Mouse (Mus musculus) adrenal gland, adult 2 months (tissue): Measurements from ENCODE around the gene Bicral. TPM values are rescaled to one million over a fixed set of nuclear protein-coding genes. Genes with fewer than 3 reads are reported as not detected.
A peak's percentile ranks its signal among the peaks of the same experiment; 100 is the strongest.

Source experiments
- DNase-seq: peaks from one replicate; pipeline ENCODE4 v3.0.0; 2021
- polyA plus RNA-seq: library from polyadenylated mRNA; depleted of rRNA; stranded (reverse); fragments of >200 nt; gene quantifications from 2 replicates; pipeline ENCODE4 v1.2.3, GENCODE M21; 2012
- total RNA-seq, 2 experiments: library from RNA; stranded (reverse); gene quantifications; 2 replicates each; pipeline ENCODE4 v1.2.3; 2021

The Bicral gene
- total and polyA plus RNA-seq, 3 experiments = 7.7 to 25.1 (median 22.6) TPM

DNA sequence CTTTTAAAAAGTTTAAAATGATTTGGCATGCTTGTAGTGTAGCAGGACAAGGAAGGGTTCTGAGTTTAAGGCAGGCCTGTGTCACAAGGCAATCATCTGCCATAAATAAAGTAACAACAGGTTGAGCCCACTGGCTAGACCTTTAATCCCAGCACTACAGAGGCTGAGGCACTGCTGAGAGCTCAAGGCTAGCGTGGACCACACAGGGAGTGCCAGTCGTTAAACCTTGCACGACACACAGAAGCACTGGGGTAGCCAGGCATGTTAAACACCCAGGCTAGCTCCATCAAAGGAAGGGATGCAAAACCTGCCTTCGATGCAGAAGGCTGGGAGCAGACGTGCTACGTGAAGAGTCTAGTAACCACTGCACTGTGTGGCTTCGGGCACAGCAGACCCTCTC is 14.6 kb downstream of the Bicral start:
- DNase-seq = no peak

DNA sequence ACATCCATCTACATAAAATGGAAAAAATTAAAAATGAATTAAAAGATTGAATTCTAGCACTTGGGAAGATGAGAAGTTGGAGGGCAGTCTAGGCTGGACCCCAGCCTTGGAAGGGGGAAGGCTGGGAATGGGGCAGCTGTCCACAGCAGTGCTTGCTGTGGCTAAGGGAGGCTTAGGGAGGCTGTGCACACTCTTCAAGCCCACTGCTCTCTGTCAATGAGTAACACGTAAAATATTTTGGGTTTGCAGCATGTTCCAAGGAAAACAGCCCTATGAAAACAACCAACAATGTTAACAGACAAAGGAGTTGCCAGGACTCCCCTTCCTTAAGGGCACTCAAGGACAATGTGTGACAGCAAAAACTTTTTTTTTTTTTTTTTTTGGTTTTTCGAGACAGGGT is 15.3 kb downstream of the Bicral start:
- no peak for DNase-seq

GRCm38 (mm10) chr17:46840304-46841010 is 17.8 kb downstream of the Bicral start:
- no peak for DNase-seq

GRCm38 (mm10) chr17:46838396-46838920 is 19.8 kb downstream of the Bicral start:
- no peak for DNase-seq

DNA sequence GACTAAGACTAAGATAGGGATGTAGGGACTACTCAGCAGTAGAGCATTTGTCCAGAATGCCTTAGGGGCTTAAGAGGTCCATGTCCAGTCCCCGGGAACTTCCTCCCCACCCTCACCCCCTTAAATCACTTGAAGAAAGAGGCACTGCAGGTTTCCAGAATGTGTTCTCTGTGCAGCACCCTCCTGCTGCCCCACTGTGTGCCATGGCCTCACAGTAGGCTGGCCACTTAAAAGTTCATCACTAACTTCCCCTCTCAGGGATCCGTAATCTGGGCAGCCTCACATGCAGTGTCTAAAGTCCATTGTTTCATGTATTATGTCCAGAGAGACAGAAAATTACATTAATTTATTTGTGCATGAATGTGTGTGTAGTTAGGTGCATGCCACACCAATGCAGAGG is 20.4 kb downstream of the Bicral start:
- no peak for DNase-seq

GRCm38 (mm10) chr17:46835093-46835715 is 23.1 kb downstream of the Bicral start:
- no peak for DNase-seq

GRCm38 (mm10) chr17:46832981-46833305 is 25.3 kb downstream of the Bicral start:
- no peak for DNase-seq

DNA sequence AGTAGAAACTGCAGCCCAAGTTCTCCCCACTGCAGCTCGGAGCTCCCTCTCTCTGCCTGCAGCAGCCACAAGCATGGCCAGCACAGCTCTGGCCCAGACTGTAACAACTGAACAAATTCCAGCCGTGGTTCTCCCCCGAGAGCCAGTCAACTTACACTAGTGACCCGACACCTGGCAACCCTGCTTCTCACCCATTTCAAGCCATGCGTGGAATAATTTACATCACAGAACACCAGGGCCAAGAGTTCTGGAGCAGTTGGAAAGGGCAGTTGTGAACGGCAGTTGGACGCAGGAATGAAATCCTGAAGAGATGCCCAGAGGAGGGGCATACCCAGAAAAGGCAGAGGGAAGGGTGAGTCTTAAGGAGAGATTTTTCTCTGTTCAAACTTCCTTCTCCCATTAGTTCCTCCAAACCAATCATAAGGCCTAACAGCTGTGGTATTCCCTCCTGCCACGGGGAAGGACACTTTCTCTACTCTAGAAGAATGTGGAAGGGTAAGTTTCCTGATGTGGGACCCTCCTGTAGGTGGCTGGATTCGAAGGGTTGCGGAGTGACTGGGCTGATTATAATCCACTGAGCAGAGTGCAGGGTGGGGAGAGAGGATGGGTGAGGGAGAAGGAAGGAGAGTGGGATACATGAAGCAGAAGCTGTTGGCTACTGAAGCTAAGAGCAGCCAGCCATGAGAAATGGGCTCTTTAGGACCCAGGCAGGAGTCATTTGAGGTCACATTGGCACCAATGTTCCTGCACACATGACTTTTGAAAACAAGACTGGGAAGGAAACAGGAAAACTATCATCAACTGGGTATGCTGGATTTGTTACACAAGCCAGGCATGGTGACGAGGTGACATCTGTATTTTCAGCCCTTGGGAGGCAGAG is 25.9 kb downstream of the Bicral start:
- DNase-seq = peak; percentile 36

- no peak for DNase-seq
Observed at GRCm38 (mm10) chr17:46829856-46830535, 28.3 kb downstream of the Bicral start.

DNA sequence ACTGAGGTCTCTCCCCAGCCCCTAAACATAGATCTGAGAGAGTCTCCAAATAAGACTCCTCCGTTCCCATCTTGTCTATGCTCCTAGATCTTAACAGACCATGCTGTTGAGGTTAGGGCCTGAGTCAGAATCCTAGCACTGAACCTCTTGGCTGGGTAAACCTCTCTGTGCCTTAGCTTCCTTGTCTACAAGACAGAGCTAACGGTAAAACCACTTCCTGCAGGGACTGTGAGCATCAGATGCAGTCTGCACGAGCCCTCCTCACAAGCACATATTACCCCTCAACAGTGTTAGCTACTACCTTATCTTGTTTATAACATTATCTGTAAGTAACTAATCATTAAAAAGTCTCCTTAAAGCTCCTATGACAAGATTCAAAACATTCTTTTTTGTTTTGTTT is 29.3 kb downstream of the Bicral start:
- no peak for DNase-seq

- DNase-seq = no peak
Observed at GRCm38 (mm10) chr17:46823091-46823490, 35.2 kb downstream of the Bicral start.

DNA sequence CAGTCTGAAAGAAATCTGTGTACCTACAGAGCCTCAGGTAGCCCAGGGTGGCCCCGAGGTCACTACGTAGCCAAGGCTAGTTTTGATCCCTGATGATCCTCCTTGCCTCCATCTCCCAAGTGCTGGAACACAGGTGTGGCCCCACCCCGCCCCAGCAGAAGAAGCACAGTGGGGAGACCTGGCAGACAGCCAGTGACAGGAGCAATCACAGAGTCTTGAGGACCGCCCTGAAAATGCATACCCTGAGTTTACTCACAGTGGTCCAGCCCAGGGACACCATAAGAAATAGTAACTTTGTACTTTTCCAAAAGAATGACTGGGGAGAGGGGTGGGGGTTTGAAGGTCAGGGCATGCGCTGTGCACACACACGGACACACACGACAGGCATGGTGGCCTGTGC is 37.7 kb downstream of the Bicral start:
- no peak for DNase-seq

DNA sequence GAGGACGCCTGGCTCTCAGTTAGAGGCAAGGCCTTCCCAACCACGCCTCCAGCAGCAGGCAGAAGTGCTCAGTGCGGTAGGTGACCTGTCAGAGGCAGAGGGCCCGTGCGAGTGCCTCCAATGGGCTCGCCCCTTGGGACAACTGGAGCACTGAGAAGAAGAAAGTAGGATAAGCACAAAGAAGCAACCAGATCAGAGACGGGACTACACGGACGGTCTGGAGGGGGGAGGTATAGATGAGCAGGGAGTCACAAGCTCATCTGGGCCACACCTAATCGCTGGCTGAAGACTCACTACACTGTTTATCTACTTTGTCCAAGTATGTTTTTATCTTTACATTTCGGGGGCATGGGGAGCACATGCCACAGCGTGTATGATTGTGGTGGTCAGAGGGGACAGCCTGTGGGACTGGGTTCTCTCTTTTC is 40.5 kb downstream of the Bicral start:
- DNase-seq = no peak

- no peak for DNase-seq
Observed at GRCm38 (mm10) chr17:46816306-46816705, 42.0 kb downstream of the Bicral start.

GRCm38 (mm10) chr17:46814497-46814896 is 43.8 kb downstream of the Bicral start:
- DNase-seq = no peak

DNA sequence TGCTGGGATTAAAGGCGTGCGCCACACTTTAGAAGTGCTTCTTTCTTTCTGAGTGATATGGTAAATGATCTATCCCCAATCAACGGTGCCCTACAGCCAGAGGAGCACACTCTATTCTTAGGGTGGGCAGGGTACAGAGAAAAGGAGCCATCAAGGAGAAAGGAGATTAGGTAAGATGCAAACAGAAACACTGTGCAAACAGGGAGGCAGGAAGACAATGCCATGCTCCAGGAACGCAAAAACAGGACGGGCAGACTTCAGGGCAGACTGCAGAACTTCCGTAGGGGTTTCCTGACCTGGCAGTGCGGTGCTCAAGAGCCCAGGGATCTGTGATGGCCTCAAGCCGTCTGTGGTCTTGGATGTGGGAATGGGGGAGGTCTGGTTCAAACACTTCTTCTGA is 44.6 kb downstream of the Bicral start:
- DNase-seq = no peak

DNA sequence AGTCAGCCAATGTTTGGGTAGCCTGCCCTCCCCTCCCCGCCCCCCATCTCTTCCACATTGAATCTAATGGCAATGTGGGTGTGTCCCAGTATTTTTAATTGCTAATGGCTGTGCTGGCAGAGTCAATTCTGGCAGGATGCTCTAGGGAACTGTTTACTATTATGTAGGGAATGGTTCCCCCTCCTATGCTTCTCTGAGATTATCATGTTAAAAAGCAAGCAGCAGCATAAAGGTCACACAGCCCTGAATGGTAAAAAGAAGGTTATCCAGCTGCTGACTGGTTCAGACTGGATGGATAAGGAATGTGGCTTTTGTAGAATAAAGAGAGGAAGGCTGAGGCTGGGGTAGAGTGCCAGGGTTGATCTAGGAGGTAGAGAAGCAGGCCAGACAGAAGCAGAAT is 45.8 kb downstream of the Bicral start:
- DNase-seq = no peak

- DNase-seq = no peak
Observed at GRCm38 (mm10) chr17:46810672-46811071, 47.6 kb downstream of the Bicral start.

DNA sequence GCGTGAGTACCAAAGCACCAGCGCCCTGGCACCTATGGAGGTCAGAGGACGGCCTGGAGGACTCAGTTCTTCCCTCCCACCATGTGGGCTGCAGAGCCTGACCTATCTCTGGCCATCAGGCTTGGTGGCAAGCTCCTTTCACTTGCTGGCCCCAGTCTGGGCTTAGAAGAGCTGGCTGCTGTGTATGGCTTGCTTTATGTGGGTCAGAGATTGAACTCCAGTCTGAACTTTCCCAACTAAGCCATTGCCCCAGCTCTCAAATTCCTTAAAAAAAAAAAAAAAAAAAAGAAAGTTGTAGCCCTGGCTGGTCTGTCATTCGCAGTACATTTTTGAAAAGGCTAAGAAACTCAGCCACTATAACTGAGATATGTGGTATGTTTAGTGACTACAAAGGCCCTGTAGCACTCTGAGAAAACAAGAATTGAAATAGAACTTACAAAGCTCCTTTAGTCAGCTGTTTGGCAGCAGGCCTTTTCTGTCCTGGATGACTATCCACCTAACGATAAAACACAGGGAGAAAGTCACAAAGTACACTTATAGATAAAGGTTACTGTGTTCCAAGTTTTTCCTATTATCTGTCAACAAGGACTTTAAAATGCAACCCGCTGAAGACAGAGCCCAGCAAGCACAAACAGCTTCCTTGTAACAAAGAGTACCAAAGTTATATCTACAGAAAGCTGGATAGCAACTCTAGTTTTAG is 49.0 kb downstream of the Bicral start:
- DNase-seq = no peak

DNA sequence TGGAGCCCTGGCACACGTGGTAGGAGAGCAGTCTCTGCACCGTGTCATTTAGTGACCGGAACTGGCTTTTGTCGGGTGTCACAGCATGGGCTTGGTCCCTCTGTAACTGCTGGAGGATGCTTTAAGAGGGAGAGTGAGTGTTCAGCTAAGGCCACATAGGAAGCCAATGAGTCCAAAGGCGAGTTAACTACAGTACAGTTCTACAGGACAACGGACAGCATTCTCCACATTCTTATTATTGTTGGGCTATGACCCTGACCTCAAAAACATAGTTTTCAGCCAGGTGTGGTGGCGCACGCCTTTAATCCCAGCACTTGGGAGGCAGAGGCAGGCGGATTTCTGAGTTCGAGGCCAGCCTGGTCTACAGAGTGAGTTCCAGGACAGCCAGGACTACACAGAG is 49.9 kb downstream of the Bicral start:
- no peak for DNase-seq

DNA sequence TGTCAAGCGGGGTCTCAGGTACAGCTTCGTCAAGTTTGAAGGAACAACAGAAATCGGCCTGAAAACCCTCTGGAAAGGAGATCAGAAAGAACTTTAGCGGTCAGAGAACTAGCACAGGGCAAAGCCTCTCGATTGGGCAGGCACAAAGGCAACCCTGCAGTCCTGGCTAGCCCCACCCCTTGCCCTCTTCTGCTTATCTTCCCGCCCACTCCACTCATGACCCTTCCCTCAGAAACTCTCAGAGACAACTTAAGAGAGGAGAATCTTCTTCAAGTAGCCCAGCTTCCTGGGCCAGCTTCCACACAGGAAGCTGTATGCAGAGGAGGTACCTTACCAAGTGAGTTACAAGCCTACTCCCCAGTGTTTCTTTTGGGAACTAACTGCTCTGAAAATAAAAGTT is 56.5 kb downstream of the Bicral start:
- no peak for DNase-seq

DNA sequence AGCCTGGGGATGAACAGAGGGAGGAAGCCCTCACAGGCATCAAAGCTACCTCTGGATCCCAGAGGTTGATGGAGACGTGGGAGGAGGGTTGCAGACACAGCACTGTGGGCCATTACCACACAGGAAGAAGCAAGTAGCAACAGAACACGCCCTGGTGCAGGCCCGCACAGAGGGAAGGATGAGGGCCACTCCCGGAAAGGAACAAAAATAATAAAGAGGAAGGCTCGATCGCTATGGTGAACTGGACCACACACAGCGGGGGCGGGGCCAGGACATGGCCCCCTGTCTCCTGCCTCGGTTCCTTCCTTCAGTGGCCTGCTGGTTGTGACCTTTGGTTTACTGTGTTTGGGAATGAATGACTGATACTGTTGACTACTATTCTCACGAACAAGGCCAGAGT is 58.6 kb downstream of the Bicral start:
- DNase-seq = no peak
